Mouse (Mus musculus) testis, adult 2 months (tissue): Measurements from ENCODE around the gene Tmem92. TPM values are rescaled to one million over a fixed set of nuclear protein-coding genes. Genes with fewer than 3 reads are reported as not detected.

Experiments used
- H3K27ac ChIP-seq: fragments of 200-500 bp; 2 replicates; pipeline ENCODE4 v1.5.1; 2012; ENCODE audit warnings: low read depth, low read length; ENCODE audit not compliant: control insufficient read depth, insufficient read depth
- H3K27me3 ChIP-seq: fragments of 200-500 bp; 2 replicates; pipeline ENCODE4 v1.6.1; 2012; ENCODE audit warnings: mild to moderate bottlenecking, low read length, moderate library complexity; ENCODE audit not compliant: control insufficient read depth, insufficient read depth
- H3K36me3 ChIP-seq: fragments of 200-500 bp; 2 replicates; pipeline ENCODE4 v1.6.1; 2012; ENCODE audit warnings: mild to moderate bottlenecking, low read length; ENCODE audit not compliant: control insufficient read depth, insufficient read depth
- H3K4me1 ChIP-seq: fragments of 200-500 bp; 2 replicates; pipeline ENCODE4 v1.6.1; 2012; ENCODE audit warnings: low read length; ENCODE audit not compliant: control insufficient read depth, insufficient read depth
- H3K4me3 ChIP-seq: fragments of 200-500 bp; 2 replicates; pipeline ENCODE4 v1.5.1; 2012; ENCODE audit warnings: low read depth, mild to moderate bottlenecking, low read length, moderate library complexity, mixed read lengths; ENCODE audit not compliant: control insufficient read depth
- CTCF ChIP-seq: fragments of 200-500 bp; IDR thresholded peaks from 2 replicates; pipeline ENCODE4 v1.5.1; 2012; ENCODE audit warnings: low read depth, mild to moderate bottlenecking, inconsistent platforms, low read length, moderate library complexity; ENCODE audit not compliant: control insufficient read depth, insufficient read depth, insufficient replicate concordance
- POLR2A ChIP-seq: fragments of 200-500 bp; IDR thresholded peaks from 2 replicates; pipeline ENCODE4 v1.6.1; 2012; ENCODE audit warnings: low read depth, mild to moderate bottlenecking, inconsistent platforms, low read length, moderate library complexity; ENCODE audit not compliant: control insufficient read depth
- polyA plus RNA-seq: library from polyadenylated mRNA; depleted of rRNA; stranded (reverse); fragments of >200 nt; gene quantifications from 2 replicates; pipeline ENCODE4 v1.2.3, GENCODE M21; 2012

The Tmem92 gene
- polyA plus RNA-seq, 1 experiment: not detected

- Histone ChIP-seq H3K27me3 (no peaks in the 10 kb centered on the region), H3K27ac (no peak overlapping the region), H3K36me3 (no peaks in the 10 kb centered on the region), H3K4me3 (no peak overlapping the region), H3K4me1 (no peaks in the 10 kb centered on the region)
- TF ChIP-seq POLR2A (no peak), CTCF (no peak)
Measured at GRCm38 (mm10) chr11:94773851-94774250, 8.7 kb downstream of the Tmem92 start.

GRCm38 (mm10) chr11:94772363-94773055 lies 10.0 kb downstream of the Tmem92 start:
- H3K4me3 ChIP-seq: no peak overlapping the region
- H3K36me3 ChIP-seq: no peaks in the 10 kb centered on the region
- H3K27me3 ChIP-seq: no peaks in the 10 kb centered on the region
- no peaks in the 10 kb centered on the region for H3K4me1 ChIP-seq
- TF ChIP-seq POLR2A: no peak
- TF ChIP-seq CTCF: no peak
- no peak overlapping the region for H3K27ac ChIP-seq

GRCm38 (mm10) chr11:94767241-94767640 lies 15.3 kb downstream of the Tmem92 start:
- no peak for TF ChIP-seq POLR2A

DNA sequence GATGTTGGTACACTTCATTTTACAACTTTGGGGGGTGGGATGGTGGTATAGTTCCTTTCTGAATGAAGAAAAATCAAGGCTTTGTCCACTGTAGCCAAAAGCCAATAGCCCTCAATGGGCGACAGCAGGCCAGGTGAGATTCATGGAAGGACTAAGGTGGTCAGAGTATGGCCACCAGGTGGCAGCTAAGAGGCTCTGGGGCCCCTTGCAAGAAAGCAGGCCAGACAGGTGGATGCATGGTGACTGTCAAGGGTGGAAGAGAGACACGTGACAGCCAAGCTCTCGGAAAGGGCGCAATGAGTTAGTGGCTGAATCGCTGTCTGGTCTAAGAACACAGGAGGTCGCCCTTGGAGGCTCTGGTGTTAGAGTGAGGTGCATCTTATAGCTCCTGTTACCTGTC lies 19.7 kb downstream of the Tmem92 start:
- Histone ChIP-seq H3K27ac (peak overlapping the region; percentile 6; the same call in 1 of the 2 replicates), H3K36me3 (no peaks in the 10 kb centered on the region), H3K4me1 (no peaks in the 10 kb centered on the region), H3K4me3 (no peak overlapping the region), H3K27me3 (no peaks in the 10 kb centered on the region)
- TF ChIP-seq CTCF: no peak
- no peak for TF ChIP-seq POLR2A

More at GRCm38 (mm10) chr11:94767241-94767640, 15.3 kb downstream of the Tmem92 start:
- no peak overlapping the region for H3K4me3 ChIP-seq
- no peaks in the 10 kb centered on the region for H3K4me1 ChIP-seq
- H3K27me3 ChIP-seq: no peaks in the 10 kb centered on the region
- H3K27ac ChIP-seq: no peak overlapping the region
- H3K36me3 ChIP-seq: no peaks in the 10 kb centered on the region

GRCm38 (mm10) chr11:94762281-94762680 lies 20.2 kb downstream of the Tmem92 start:
- Histone ChIP-seq H3K4me1 (no peaks in the 10 kb centered on the region), H3K36me3 (no peaks in the 10 kb centered on the region), H3K4me3 (no peak overlapping the region), H3K27me3 (no peaks in the 10 kb centered on the region), H3K27ac (peak overlapping the region; percentile 6; the same call in 1 of the 2 replicates)
- TF ChIP-seq CTCF (no peak), POLR2A (no peak)

GRCm38 (mm10) chr11:94760799-94761198 lies 21.7 kb downstream of the Tmem92 start:
- Histone ChIP-seq H3K4me3 (no peak overlapping the region), H3K4me1 (no peaks in the 10 kb centered on the region), H3K36me3 (no peaks in the 10 kb centered on the region), H3K27ac (no peak overlapping the region; the same call in 1 of the 2 replicates), H3K27me3 (no peaks in the 10 kb centered on the region)
- TF ChIP-seq POLR2A: no peak
- TF ChIP-seq CTCF: no peak

DNA sequence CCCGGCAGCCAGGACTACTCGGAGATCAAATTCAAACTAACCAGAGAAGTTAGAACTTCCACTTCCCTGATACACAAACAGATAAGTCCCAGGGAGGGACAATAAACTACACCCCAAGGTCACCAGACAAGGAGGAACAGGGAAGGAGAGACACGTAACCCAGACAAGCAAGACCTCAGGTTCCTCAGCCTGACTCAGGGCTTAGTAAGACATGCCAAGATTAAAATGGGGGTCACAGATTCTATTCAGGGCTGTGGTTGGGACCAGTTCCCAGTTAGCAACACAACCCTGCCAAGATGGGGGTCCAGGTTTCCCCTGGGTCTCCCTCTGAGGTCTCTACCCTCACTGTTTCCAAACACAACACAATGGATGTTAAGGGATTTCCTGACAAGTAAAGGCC lies 22.1 kb downstream of the Tmem92 start:
- Histone ChIP-seq H3K36me3 (no peaks in the 10 kb centered on the region), H3K4me3 (no peak overlapping the region), H3K27ac (no peak overlapping the region), H3K4me1 (no peaks in the 10 kb centered on the region), H3K27me3 (no peaks in the 10 kb centered on the region)
- TF ChIP-seq CTCF: no peak
- TF ChIP-seq POLR2A: no peak
